Mouse (Mus musculus) cerebellum, adult (tissue): ENCODE data around the gene Phactr3.

Experiments used
- ATAC-seq: cut with Nextera tagmentation; 2 replicates; pipeline ENCODE4 v1.9.2; 2017; ENCODE audit warnings: mild to moderate bottlenecking, moderate library complexity, mixed read lengths; ENCODE audit not compliant: insufficient number of reproducible peaks, low FRiP score, low TSS enrichment

The Phactr3 gene

GRCm38 (mm10) chr2:178184251-178184650 is 65.5 kb downstream of the Phactr3 start:
- ATAC-seq = peak; percentile 51

GRCm38 (mm10) chr2:178184862-178185261 is 66.1 kb downstream of the Phactr3 start:
- ATAC-seq = peak; percentile 19; the same call in 1 of the 2 replicates

- ATAC-seq = no peak
These were observed 70.2 kb downstream of the Phactr3 start for GRCm38 (mm10) chr2:178188988-178189387.

GRCm38 (mm10) chr2:178192881-178193280 is 74.1 kb downstream of the Phactr3 start:
- no peak for ATAC-seq

GRCm38 (mm10) chr2:178193445-178193844 is 74.7 kb downstream of the Phactr3 start:
- peak; percentile 72 for ATAC-seq

DNA sequence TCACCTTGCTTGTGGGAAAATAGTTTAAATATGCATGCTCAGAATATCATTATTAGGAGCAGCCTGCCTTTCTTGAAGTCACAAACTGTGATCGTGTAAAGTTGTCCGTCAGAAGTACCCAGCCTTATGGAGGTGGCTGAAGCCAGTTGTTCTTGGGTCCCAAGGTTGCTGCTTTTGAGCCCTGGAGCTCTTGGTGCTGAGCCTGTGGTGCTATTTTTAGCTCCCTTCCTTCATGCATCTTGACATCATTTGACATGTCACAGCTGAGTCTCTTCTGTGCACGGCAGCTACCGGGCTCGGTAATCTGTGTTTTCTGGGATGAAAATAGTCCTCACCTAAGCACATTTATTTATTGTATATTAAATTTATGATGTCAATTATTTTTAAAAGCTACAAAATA is 76.1 kb downstream of the Phactr3 start:
- ATAC-seq = no peak

- no peak for ATAC-seq
These were observed 77.3 kb downstream of the Phactr3 start for GRCm38 (mm10) chr2:178196038-178196437.

DNA sequence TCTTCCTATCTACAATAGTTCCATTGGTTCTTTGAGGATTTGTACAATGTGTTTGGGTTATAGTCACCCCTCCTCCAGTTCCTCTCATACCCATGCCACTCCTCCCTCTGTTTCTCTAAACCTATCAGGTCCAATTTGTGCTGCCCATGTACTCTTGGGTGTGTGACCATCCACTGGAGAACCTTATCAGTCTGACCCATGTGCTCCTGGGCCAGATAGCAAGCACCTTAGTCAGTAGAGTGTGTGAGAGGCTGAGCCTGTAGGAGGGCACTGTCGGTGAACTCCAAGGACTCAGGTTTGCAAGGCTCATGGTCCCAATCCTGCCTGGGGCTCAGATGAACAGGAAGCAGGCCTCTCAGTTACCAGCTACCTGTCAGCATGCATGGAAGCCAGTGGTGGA is 78.8 kb downstream of the Phactr3 start:
- no peak for ATAC-seq

GRCm38 (mm10) chr2:178204455-178204854 is 85.7 kb downstream of the Phactr3 start:
- no peak for ATAC-seq

GRCm38 (mm10) chr2:178208186-178208600 is 89.4 kb downstream of the Phactr3 start:
- no peak for ATAC-seq

DNA sequence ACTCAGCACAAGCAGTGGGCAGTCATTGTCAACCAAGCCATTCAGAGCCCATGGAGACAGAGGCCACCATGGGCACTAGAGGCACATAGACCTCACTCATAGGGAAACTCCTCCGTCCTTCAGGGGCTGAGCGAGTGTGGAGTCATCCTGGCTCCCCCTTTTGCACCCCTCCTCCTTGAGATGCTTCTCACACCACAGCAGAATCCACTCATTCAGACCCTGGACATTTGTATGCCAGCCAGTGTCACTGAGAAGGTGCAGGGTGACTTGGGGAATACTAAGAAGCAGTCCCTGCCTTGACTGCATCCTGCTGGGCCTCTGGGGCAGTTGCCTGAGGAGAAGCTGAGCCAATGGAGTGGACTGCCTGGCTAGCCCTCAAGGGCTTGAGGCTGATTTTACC is 95.1 kb downstream of the Phactr3 start:
- no peak for ATAC-seq

- no peak for ATAC-seq
These were observed 95.8 kb downstream of the Phactr3 start for GRCm38 (mm10) chr2:178214531-178214930.

DNA sequence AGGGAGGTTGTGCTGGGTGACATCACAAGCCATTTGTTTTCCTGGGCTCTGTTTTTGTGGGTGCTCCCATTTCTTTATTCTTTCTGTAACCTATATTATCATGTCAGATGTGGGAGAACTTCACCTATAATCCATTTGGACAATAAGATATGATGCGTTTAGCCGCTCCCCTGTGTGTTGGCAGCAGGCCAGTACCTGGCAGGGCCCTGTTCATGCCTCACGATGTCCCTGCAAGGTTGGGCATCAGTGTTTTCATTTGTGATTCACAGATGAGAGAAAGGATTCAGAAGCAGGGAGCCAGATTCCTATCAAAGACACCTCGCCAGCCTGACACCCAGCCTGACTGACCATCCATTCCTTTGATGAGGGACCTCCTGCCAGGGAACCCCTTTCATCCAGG is 99.7 kb downstream of the Phactr3 start:
- ATAC-seq = no peak

GRCm38 (mm10) chr2:178219454-178220147 is 100.8 kb downstream of the Phactr3 start:
- peak; percentile 37; the same call in 1 of the 2 replicates for ATAC-seq

DNA sequence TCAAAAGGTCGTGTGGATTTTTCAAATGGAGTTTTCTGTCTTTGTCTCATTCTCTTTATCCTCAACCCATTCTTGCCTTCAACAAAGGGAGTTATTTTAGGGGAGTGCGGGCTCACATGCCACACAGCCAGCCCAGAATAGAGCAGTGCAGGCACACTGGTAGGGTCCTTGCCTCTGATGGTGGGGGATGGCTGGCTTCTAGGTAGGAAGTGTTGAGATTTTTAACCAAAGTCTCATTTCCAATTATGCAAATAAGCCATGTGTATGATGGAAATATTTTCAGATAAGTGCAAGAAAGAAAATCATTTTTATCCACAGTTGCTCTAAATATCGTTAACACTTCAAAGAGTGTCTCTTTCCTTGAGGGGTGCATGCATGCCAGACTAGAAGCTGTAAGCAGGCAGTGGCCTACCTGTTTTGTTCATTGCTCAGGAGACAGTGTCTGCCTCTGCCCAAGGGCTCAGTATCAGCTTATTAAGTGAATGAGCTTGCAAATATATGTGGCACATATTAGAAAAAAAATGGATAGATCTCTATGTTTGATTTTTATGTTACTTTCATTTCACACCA is 101.5 kb downstream of the Phactr3 start:
- ATAC-seq = 0 out of 2 replicates have a peak, but pooled peaks have one; percentile 11

- ATAC-seq = no peak
These were observed 102.2 kb downstream of the Phactr3 start for GRCm38 (mm10) chr2:178221003-178221402.

- no peak for ATAC-seq
These were observed 110.5 kb downstream of the Phactr3 start for GRCm38 (mm10) chr2:178229231-178229630.

DNA sequence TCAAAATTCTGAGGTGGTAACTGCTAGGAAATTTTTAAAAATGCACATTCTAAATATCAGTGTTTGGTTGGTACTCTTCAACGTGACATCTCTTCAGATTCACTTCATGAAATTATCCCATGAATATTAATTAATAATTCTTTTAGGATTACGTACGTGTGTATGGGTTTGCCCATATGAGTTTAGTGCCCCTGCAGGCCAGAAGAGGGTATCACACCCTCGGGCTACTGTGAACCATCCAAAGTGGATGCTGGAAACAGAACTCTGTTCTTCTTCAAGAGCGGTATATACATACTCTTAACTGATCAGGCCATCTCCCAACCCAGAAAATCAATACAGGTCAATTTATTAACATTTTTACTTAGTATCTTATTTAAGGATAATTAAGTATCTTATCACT is 114.7 kb downstream of the Phactr3 start:
- ATAC-seq = no peak

DNA sequence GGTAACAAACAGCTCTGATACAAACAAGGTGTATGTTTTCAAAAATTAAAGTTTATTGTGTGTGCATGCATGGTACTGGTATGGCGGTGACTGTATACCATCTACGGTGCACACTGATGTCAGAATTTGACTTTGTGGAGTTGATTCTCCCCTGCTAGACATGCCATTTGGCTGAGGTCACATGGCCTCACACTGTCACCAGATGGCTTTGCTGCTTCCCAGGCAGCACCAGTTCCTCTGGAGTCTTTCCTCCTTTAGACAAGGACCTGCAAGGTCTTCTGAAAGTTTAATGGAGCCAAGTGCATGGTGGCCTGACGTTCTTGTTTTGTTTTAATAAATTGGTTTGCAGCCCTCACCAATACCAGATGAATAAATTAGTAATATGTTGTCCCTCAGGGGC is 118.3 kb downstream of the Phactr3 start:
- peak; percentile 71 for ATAC-seq

GRCm38 (mm10) chr2:178238503-178238902 is 119.7 kb downstream of the Phactr3 start:
- no peak for ATAC-seq

DNA sequence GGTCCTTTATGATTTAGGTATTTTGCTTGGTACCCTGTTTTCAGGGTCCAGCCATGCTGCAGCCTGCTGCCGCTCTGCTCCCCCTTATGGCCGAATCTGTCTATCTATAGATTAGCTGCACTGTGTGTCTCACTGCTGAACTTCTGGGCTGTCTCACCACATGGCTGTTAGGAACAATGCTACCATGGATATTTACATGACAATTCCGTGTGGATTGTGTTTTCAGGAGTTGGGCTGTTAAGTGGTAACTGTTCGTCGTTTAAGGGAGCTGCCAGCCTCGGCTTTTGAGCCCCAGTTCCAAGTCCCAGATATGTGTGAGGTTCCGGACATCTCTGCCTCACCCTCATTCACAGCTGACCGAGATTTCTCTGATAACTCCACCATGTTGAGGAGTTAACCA is 122.1 kb downstream of the Phactr3 start:
- no peak for ATAC-seq

- ATAC-seq = no peak
These were observed 122.6 kb downstream of the Phactr3 start for GRCm38 (mm10) chr2:178241374-178241773.
